Mouse (Mus musculus): Measurements from ENCODE around the gene Six3. TPM values are rescaled to one million over a fixed set of nuclear protein-coding genes. Genes with fewer than 3 reads are reported as not detected.

The Six3 gene
- total and polyA plus RNA-seq, 2 experiments = not detected

DNA sequence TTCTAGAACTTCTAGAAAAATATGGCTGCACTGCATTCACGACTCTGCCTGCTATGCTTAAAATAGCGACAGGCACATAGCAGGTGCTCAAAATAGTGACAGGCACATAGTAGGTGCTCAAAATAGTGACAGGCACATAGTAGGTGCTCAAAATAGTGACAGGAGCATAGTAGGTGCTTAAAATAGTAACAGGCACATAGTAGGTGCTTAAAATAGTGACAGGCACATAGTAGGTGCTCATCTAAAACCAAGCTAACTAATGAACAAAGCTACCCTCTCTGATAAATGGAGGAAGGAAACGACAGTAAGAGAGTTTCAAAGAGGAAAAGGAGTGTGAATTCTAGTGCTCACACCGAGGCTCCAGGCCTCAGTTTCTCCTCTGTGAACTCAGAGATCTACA, 29.2 kb upstream of the Six3 start:
- H3K36me3 ChIP-seq (ENCODE audit: control insufficient read depth, insufficient read depth, low read length) = no peaks in the 10 kb centered on the region
- H3K4me3 ChIP-seq (ENCODE audit: insufficient read depth, low read depth, low read length) = no peak overlapping the region
- WGBS = 83% methylated on average over 4 of the region's 4 CpGs

GRCm38 (mm10) chr17:85584573-85584972, 28.8 kb upstream of the Six3 start:
- H3K79me2 ChIP-seq (ENCODE audit: control insufficient read depth, insufficient read depth, low read length) = no peaks in the 10 kb centered on the region
- H3K27me3 ChIP-seq (ENCODE audit: control insufficient read depth, insufficient read depth, low read length) = no peaks in the 10 kb centered on the region
- WGBS = 68% methylated on average over 7 of the region's 7 CpGs
- no peaks in the 10 kb centered on the region for H3K36me3 ChIP-seq (ENCODE audit: control insufficient read depth, insufficient read depth, low read length)
- no peak overlapping the region for H3K27ac ChIP-seq (replicated peaks; ENCODE audit: insufficient read depth, low read depth, low read length)
- H3K9ac ChIP-seq (ENCODE audit: low read depth, low read length) = no peak overlapping the region
- no peaks in the 10 kb centered on the region for H3K4me1 ChIP-seq (ENCODE audit: control insufficient read depth, insufficient read depth, low read length)
- no peak for DNase-seq (ENCODE audit: extremely low read depth, low read depth, low spot score)
- H3K4me3 ChIP-seq (ENCODE audit: insufficient read depth, low read depth, low read length) = no peak overlapping the region
- TF ChIP-seq POLR2A (IDR thresholded peaks at IDR 0.05; ENCODE audit: extremely low read depth, insufficient read depth, low read length) (no peak), CTCF (IDR thresholded peaks at IDR 0.05; ENCODE audit: low read depth, low read length) (no peak)

More for the DNA sequence above, 29.2 kb upstream of the Six3 start:
- Histone ChIP-seq H3K9ac (ENCODE audit: low read depth, low read length) (no peak overlapping the region), H3K4me1 (ENCODE audit: control insufficient read depth, insufficient read depth, low read length) (no peaks in the 10 kb centered on the region), H3K27ac (replicated peaks; ENCODE audit: insufficient read depth, low read depth, low read length) (no peak overlapping the region), H3K79me2 (ENCODE audit: control insufficient read depth, insufficient read depth, low read length) (no peaks in the 10 kb centered on the region), H3K27me3 (ENCODE audit: control insufficient read depth, insufficient read depth, low read length) (no peaks in the 10 kb centered on the region)
- TF ChIP-seq POLR2A (IDR thresholded peaks at IDR 0.05; ENCODE audit: extremely low read depth, insufficient read depth, low read length) = no peak
- TF ChIP-seq CTCF (IDR thresholded peaks at IDR 0.05; ENCODE audit: low read depth, low read length) = no peak
- no peak for DNase-seq (ENCODE audit: extremely low read depth, low read depth, low spot score)

- Histone ChIP-seq H3K27ac (replicated peaks; ENCODE audit: insufficient read depth, low read depth, low read length) (no peak overlapping the region), H3K9ac (ENCODE audit: low read depth, low read length) (no peak overlapping the region), H3K79me2 (ENCODE audit: control insufficient read depth, insufficient read depth, low read length) (no peaks in the 10 kb centered on the region), H3K27me3 (ENCODE audit: control insufficient read depth, insufficient read depth, low read length) (no peaks in the 10 kb centered on the region), H3K4me1 (ENCODE audit: control insufficient read depth, insufficient read depth, low read length) (no peaks in the 10 kb centered on the region), H3K4me3 (ENCODE audit: insufficient read depth, low read depth, low read length) (no peak overlapping the region), H3K36me3 (ENCODE audit: control insufficient read depth, insufficient read depth, low read length) (no peaks in the 10 kb centered on the region)
- TF ChIP-seq CTCF (IDR thresholded peaks at IDR 0.05; ENCODE audit: low read depth, low read length) = no peak
- TF ChIP-seq POLR2A (IDR thresholded peaks at IDR 0.05; ENCODE audit: extremely low read depth, insufficient read depth, low read length) = no peak
- 88% methylated on average over 5 of the region's 5 CpGs for WGBS
- no peak for DNase-seq (ENCODE audit: extremely low read depth, low read depth, low spot score)
Observed at GRCm38 (mm10) chr17:85585779-85586178, 27.6 kb upstream of the Six3 start.

DNA sequence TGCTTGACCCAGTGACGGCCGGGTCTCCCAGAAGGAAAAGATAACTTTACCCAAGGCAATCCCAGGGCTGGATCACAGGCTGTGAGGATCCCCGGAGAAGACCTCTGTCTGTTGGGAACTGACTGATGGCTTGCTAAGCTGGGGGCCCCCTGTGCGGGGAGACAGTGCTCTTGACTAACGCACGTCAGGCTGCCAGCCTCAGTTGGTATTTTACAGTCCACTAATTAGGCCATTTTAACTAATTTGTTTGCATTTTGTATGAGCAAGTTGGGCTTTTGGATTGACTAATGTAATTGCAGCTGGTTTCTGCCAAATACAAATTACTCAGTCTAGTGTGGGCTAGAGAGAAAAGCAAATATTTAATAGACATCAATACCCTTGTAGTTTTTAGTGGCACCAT, 21.4 kb upstream of the Six3 start:
- 80% methylated on average over 6 of the region's 6 CpGs for WGBS
- Histone ChIP-seq H3K27ac (replicated peaks; ENCODE audit: insufficient read depth, low read depth, low read length) (no peak overlapping the region), H3K27me3 (ENCODE audit: control insufficient read depth, insufficient read depth, low read length) (no peaks in the 10 kb centered on the region), H3K9ac (ENCODE audit: low read depth, low read length) (no peak overlapping the region), H3K4me3 (ENCODE audit: insufficient read depth, low read depth, low read length) (no peak overlapping the region), H3K4me1 (ENCODE audit: control insufficient read depth, insufficient read depth, low read length) (no peaks in the 10 kb centered on the region), H3K36me3 (ENCODE audit: control insufficient read depth, insufficient read depth, low read length) (no peaks in the 10 kb centered on the region), H3K79me2 (ENCODE audit: control insufficient read depth, insufficient read depth, low read length) (no peaks in the 10 kb centered on the region)
- DNase-seq (ENCODE audit: extremely low read depth, low read depth, low spot score) = no peak
- TF ChIP-seq CTCF (IDR thresholded peaks at IDR 0.05; ENCODE audit: low read depth, low read length) = no peak
- TF ChIP-seq POLR2A (IDR thresholded peaks at IDR 0.05; ENCODE audit: extremely low read depth, insufficient read depth, low read length) = no peak

- no peaks in the 10 kb centered on the region for H3K36me3 ChIP-seq (ENCODE audit: control insufficient read depth, insufficient read depth, low read length)
- no peak overlapping the region for H3K9ac ChIP-seq (ENCODE audit: low read depth, low read length)
- 59% methylated on average over 10 of the region's 10 CpGs for WGBS
- no peaks in the 10 kb centered on the region for H3K79me2 ChIP-seq (ENCODE audit: control insufficient read depth, insufficient read depth, low read length)
- no peak overlapping the region for H3K27ac ChIP-seq (replicated peaks; ENCODE audit: insufficient read depth, low read depth, low read length)
- TF ChIP-seq POLR2A (IDR thresholded peaks at IDR 0.05; ENCODE audit: extremely low read depth, insufficient read depth, low read length) = no peak
- TF ChIP-seq CTCF (IDR thresholded peaks at IDR 0.05; ENCODE audit: low read depth, low read length) = no peak
- H3K4me3 ChIP-seq (ENCODE audit: insufficient read depth, low read depth, low read length) = no peak overlapping the region
- no peak for DNase-seq (ENCODE audit: extremely low read depth, low read depth, low spot score)
- no peaks in the 10 kb centered on the region for H3K27me3 ChIP-seq (ENCODE audit: control insufficient read depth, insufficient read depth, low read length)
- no peaks in the 10 kb centered on the region for H3K4me1 ChIP-seq (ENCODE audit: control insufficient read depth, insufficient read depth, low read length)
Observed at GRCm38 (mm10) chr17:85595853-85596252, 17.6 kb upstream of the Six3 start.

GRCm38 (mm10) chr17:85596341-85596890, 17.0 kb upstream of the Six3 start:
- Histone ChIP-seq H3K27ac (replicated peaks; ENCODE audit: insufficient read depth, low read depth, low read length) (no peak overlapping the region), H3K27me3 (ENCODE audit: control insufficient read depth, insufficient read depth, low read length) (no peaks in the 10 kb centered on the region), H3K79me2 (ENCODE audit: control insufficient read depth, insufficient read depth, low read length) (no peaks in the 10 kb centered on the region), H3K36me3 (ENCODE audit: control insufficient read depth, insufficient read depth, low read length) (no peaks in the 10 kb centered on the region), H3K4me3 (ENCODE audit: insufficient read depth, low read depth, low read length) (no peak overlapping the region), H3K9ac (ENCODE audit: low read depth, low read length) (no peak overlapping the region), H3K4me1 (ENCODE audit: control insufficient read depth, insufficient read depth, low read length) (no peaks in the 10 kb centered on the region)
- no peak for DNase-seq (ENCODE audit: extremely low read depth, low read depth, low spot score)
- WGBS = 49% methylated on average over 6 of the region's 6 CpGs
- TF ChIP-seq CTCF (IDR thresholded peaks at IDR 0.05; ENCODE audit: low read depth, low read length) = no peak
- no peak for TF ChIP-seq POLR2A (IDR thresholded peaks at IDR 0.05; ENCODE audit: extremely low read depth, insufficient read depth, low read length)

All from liver, adult 2 months (tissue).